Mouse (Mus musculus) midbrain, embryonic 13.5 days (tissue): ENCODE data around the gene Zfp488. TPM values are rescaled to one million over a fixed set of nuclear protein-coding genes. Genes with fewer than 3 reads are reported as not detected.

Source experiments
- polyA plus RNA-seq: library from polyadenylated mRNA; unstranded; fragments of >200 nt; fragmentation: Nextera tagmentation; extraction: Ambion mirVana; gene quantifications from 2 replicates; pipeline ENCODE4 v1.2.1, GENCODE M21; 2015

Gene Zfp488
- polyA plus RNA-seq, 1 experiment from 2014 or later: 0.46 TPM

Other genes starting within 250 kb of the Zfp488 start
- 1.1 and 1.8 TPM in 2 replicates for gene Gdf10, start 55.2 kb downstream of the Zfp488 start, polyA plus RNA-seq
- not detected in 2 replicates for gene Gdf2, start 37.7 kb downstream of the Zfp488 start, polyA plus RNA-seq
- not detected in 2 replicates for gene Rbp3, start 24.8 kb downstream of the Zfp488 start, polyA plus RNA-seq
- gene Gm30083, start 36.4 kb upstream of the Zfp488 start, polyA plus RNA-seq: not detected in 2 replicates
- not detected in 2 replicates for gene Gm5460, start 38.0 kb upstream of the Zfp488 start, polyA plus RNA-seq
- not detected in 2 replicates for gene Antxrl, start 73.9 kb upstream of the Zfp488 start, polyA plus RNA-seq
- gene Anxa8, start 107.2 kb upstream of the Zfp488 start, polyA plus RNA-seq: not detected in 2 replicates
- not detected in 2 replicates for gene A630023A22Rik, start 124.0 kb upstream of the Zfp488 start, polyA plus RNA-seq
- gene Npy4r, start 173.7 kb upstream of the Zfp488 start, polyA plus RNA-seq: 0.11 and 0.14 TPM in 2 replicates
- gene Gprin2, start 222.9 kb upstream of the Zfp488 start, polyA plus RNA-seq: 5.3 and 5.4 TPM in 2 replicates
- 0.49 and 0.63 TPM in 2 replicates for gene Syt15, start 240.8 kb upstream of the Zfp488 start, polyA plus RNA-seq